Mouse (Mus musculus): ENCODE data around the gene Pxn.

The Pxn gene

DNA sequence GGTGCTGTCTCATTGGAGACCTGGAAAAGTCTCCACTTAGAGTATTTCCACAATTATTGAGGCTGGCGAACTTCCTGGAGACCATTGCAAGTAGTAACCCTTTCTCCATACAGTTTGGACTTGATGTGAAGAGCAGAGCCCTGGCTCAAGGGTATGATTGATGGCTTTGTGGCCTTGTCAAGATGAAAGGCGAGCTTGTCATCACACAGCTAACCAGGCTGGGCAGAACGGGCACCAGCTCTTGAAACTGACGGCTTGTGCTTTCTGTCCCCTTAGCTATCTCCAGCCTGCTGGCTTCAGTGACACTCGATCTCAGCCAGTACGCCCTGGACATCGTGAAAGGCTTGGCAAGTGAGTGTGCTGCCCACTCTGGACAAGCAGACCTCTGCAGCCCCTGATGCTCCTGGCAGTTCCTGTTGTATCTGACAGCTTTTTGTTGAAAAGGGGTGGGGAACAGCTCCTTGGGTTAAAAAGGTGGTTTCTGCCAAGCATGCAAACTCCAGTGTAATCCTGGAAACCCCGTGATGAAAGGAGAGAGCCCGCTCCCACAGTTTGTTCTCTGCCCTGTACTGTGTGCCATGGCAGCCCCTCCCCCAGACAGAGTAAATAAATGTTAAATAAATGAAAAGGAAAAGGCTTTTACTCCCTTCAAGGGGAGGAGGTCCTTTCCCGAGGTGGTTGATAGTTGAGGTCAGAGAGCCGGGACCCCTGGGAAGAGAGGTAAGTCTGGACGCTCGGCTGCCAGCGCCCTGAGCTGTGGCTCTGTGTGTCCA is 73.9 kb downstream of the Pxn start:
- no peak for DNase-seq (ENCODE audit: low spot score)

DNA sequence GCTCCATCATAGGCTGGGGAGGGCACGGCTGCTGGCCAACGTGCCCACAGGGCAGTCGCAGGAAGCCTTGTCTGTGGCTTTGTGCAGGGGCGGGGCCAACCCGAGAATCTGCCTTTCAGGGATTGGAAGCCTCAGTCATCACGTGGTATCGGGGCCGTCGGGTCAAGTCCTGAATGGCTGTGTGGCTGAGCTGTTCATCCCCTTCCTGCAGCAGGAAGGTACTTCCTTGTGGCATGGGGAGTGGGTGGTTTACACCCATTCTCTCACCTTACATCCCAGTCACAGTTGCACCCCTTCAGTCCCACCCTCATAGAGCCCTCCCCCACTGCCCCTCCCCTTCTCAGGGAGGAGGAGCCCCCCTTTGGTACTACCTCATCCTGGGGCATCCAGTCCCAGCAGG is 75.2 kb downstream of the Pxn start:
- DNase-seq (ENCODE audit: low spot score) = no peak

DNA sequence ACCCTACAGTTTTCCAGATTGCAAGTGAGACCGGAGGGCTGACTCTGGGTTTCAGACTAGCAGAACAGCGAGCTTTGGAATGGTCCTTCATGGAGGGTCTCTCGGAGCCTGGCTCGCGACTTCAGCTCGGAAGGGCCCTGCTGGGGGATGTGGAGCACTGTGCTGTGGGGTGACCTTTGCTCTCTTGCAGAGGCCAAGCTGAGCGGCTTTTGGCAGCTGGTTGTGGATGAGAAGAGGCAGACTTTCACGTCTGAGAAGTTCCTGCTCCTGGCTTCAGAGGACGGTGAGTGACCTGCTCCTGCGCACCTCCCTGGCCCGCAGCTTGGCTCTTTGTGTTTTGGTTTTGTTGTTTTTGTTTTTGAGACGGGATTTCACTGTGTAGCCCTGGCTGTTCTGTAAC is 79.1 kb downstream of the Pxn start:
- no peak for DNase-seq (ENCODE audit: low spot score)

DNA sequence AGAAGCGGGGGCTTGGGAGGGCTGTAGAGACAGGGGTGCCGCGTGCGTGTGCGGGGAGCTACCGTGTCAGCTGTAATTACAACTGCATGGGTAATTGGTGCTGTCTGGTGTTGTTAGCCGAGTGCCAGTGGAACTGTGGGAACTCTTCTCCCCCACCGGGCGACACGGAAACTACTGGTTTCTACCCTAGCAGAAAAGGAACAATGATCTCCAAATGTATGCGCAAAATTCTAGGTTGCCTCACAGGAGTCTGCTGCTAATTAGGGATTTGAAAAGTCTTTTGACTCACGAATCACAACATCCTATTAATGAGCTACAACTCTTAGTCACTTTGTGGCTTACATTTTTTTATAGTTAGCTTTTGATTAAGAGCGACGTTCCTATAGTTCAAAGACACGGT is 79.7 kb downstream of the Pxn start:
- no peak for DNase-seq (ENCODE audit: low spot score)

DNA sequence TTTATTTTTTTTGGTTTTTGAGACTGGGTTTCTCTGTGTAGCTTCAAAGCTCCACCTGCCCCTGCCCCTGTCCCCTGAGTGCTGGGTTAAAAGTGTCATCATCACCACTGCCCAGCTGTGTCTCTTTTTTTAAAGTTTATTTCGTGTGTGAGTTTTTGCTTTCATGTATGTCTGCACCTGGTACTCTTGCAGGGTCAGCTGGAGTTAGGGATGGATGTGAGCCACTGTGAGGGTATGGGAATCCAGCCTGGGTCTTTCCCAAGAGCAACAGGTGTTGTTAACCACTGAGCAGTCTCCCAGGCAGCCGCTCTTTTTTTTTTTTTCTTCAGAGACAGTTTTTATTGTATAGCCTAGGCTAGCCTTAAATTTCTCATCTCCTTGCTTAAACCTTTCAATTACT is 80.3 kb downstream of the Pxn start:
- no peak for DNase-seq (ENCODE audit: low spot score)

DNA sequence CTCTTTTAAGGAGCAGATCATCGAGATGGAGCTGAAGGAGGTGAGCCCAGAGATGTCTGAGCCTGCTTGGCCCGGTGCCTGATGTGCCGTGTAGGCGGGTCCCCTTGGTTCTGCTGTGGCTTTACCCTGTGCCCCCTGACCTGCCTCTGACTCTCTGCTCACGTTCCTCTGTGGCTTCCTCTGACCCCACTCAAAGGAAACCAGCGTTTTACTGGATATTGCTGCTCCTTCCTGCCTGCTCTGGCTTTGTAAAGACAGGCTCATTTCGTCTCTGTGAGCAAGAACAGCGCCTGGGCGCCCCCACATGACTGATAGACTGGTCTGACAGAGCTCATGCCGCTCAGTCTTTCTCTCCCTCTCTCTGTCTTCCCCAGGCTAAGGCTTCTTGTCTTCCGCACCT is 84.6 kb downstream of the Pxn start:
- no peak for DNase-seq (ENCODE audit: low spot score)

DNA sequence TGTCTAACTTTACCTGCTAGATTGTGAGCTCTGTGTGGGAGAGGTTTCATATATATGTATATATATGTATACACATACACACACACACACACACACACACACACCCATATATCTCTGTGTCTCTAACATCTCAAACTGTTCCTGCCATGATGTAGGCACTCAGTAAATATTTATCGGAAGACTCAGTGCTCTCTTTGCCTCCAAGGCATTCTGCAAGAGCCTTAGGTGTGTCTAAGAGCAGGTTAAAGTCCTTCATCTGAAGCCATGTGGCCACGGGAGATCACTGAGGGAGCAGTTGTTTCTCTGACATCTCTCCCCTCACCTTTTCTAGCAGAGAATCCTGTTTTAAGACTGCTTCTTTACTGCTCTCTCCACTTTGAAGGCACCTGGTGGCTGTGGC is 85.0 kb downstream of the Pxn start:
- DNase-seq (ENCODE audit: low spot score) = no peak

DNA sequence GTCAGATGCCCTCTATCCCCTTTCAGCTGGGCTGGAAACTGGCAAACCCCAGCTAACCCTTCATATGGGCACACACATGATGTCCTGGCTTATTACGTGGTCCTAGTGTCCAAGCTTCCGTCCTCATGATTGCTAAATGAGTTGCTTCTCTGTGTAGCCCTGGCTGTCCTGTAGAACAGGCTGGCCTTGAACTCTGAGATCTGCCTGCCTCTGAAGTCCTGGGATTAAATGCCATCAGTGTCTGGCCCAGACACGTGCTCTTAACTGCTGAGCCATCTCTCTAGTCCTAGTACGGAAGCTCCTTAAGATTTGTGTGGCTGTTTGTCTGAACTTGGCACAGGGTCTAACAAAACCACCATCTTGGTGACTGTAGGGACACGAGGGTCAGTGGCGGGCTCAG is 97.1 kb downstream of the Pxn start:
- DNase-seq (ENCODE audit: low spot score) = no peak
